Mouse (Mus musculus) C2C12 (cell line): ENCODE data around the gene Cdk15.

Source experiments
- CTCF ChIP-seq: IDR thresholded peaks from one replicate; pipeline ENCODE4 v1.5.1; 2011; ENCODE audit not compliant: control insufficient read depth, insufficient read depth, insufficient read length
- MYOG ChIP-seq: IDR thresholded peaks from one replicate; pipeline ENCODE4 v1.6.1; 2011; ENCODE audit not compliant: control insufficient read depth, insufficient read length; ENCODE audit errors: extremely low read depth

DNA sequence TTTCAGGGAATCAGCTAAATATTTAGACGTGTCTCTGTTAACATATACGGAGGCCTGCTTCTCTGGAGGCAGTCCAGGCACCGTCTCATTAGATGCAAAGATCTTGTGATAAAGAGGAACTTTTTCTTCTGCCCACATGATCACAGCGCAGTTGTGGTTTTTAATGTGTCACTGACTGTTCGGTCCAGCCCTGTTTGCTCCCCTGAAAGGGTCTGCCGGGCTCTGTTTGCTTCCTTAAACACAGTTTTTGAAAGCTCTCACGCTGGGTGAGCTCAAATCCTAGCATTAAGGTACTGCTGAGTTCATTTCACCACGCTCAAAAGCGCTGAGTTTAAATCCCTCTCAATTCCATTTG is 59.3 kb downstream of the Cdk15 start:
- TF ChIP-seq CTCF (no peak), MYOG (no peak)
